In the genomic region with DNA sequence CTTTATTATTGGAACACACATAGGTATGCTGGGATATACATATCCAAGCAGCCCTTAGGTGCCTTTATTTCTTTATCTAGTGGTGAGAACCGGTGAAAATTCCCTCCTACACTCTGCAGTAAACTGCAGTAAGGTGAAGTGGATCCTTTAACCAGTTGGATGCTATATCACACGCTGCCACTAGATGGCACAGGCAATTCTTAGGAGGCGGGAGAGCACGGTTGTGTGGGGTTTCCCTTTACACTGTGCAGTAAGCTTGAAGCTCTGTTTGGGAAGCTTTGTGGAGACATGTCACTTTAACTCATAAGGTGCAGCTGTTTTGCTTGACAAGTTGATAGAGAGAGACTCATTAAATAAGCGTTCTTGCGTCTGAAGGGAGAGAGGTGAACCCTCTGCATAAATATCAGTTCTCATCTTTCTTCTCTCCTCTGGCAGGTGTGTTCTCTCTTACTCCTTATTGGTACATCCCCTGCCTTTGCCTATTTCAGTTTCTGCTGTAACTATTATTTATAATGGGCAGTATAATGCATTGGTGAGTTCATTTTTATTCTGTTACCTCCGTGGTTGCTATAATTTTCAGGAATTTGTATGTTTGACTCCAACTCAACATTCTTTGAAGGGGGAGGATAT, we compare ENCODE assay signal across 9 mouse cellular contexts. TPM values are rescaled to one million over a fixed set of nuclear protein-coding genes. Genes with fewer than 3 reads are reported as not detected.
DNase-seq lines count a peak whose midpoint lies in the region; ATAC-seq lines count a peak whose summit lies in the region.
"Had no signal": no experiment of that assay in that cellular context is flagged by ENCODE, and none has a peak within 500 bp of the region (broad histone marks: within the 10 kb centered on the region; RNA-seq: fewer than 3 reads in every experiment).

No protein-coding gene starts in this region.

- H3K27me3 ChIP-seq in limb, embryonic 12.5 days, result no peaks in the 10 kb centered on the region
- H3K27me3 ChIP-seq in midbrain, embryonic 16.5 days (ENCODE audit: control insufficient read depth, insufficient read depth, low read depth, low read length), result no peaks in the 10 kb centered on the region
- no peaks in the 10 kb centered on the region for H3K27me3 ChIP-seq in stomach, embryonic 16.5 days (ENCODE audit: control insufficient read depth, insufficient read depth, low read length)

- H3K36me3 ChIP-seq in limb, embryonic 12.5 days, result no peaks in the 10 kb centered on the region
- H3K36me3 ChIP-seq in midbrain, embryonic 16.5 days (ENCODE audit: control insufficient read depth, insufficient read depth, low read length), result no peaks in the 10 kb centered on the region
- H3K36me3 ChIP-seq in stomach, embryonic 16.5 days (ENCODE audit: control insufficient read depth, insufficient read depth, low read length), result no peaks in the 10 kb centered on the region

- H3K4me3 ChIP-seq in limb, embryonic 12.5 days (replicated peaks), result no peak overlapping the region
- no peak overlapping the region for H3K4me3 ChIP-seq in midbrain, embryonic 16.5 days (ENCODE audit: low read depth, low read length)
- no peak overlapping the region for H3K4me3 ChIP-seq in stomach, embryonic 16.5 days (replicated peaks; ENCODE audit: low read length)
- H3K4me3 ChIP-seq: erythroblast, embryonic 14.5 days had no signal

- H3K9me3 ChIP-seq in limb, embryonic 12.5 days, result no peaks in the 10 kb centered on the region
- H3K9me3 ChIP-seq in midbrain, embryonic 16.5 days (replicated peaks; ENCODE audit: control insufficient read depth, low read length, poor library complexity, severe bottlenecking), result no peaks in the 10 kb centered on the region
- H3K9me3 ChIP-seq in stomach, embryonic 16.5 days (replicated peaks; ENCODE audit: control insufficient read depth, low read length), result no peaks in the 10 kb centered on the region

- ATAC-seq in limb, embryonic 12.5 days (ENCODE audit: insufficient number of reproducible peaks, insufficient read depth, low FRiP score, low TSS enrichment, low read depth), result peak; percentile 80; the same call in 1 of the 2 replicates
- ATAC-seq in midbrain, embryonic 16.5 days, result peak; percentile 96
- peak; percentile 79; the same call in 1 of the 2 replicates for ATAC-seq in stomach, embryonic 16.5 days (ENCODE audit: insufficient read depth, low FRiP score)

- no peak overlapping the region for H3K4me2 ChIP-seq in limb, embryonic 12.5 days
- 0 out of 2 replicates have a peak overlapping the region, but pooled peaks have one; percentile 6 for H3K4me2 ChIP-seq in midbrain, embryonic 16.5 days (ENCODE audit: low read length)
- H3K4me2 ChIP-seq in stomach, embryonic 16.5 days (ENCODE audit: low read depth, low read length), result no peak overlapping the region

- DNase-seq in urinary bladder, postnatal 25 days (ENCODE audit: low spot score), result peak; percentile 56
- DNase-seq in urinary bladder, adult 2 months (ENCODE audit: low spot score), result no peak
- peak; percentile 78 to 81 for DNase-seq in cerebellum, postnatal 14 days
- DNase-seq in frontal cortex, postnatal 25 days (ENCODE audit: low spot score in 2 of 2), result peak; percentile 30 to 68
- DNase-seq in kidney, adult 8-10 months, result peak; percentile 22 to 52

- H3K9ac ChIP-seq in limb, embryonic 12.5 days (replicated peaks), result no peak overlapping the region
- no peak overlapping the region for H3K9ac ChIP-seq in midbrain, embryonic 16.5 days (ENCODE audit: low read depth, low read length)
- H3K9ac ChIP-seq in stomach, embryonic 16.5 days (ENCODE audit: low read length), result no peak overlapping the region

- WGBS in limb, embryonic 12.5 days, result 12% methylated on average over 7 of the region's 7 CpGs
- WGBS in midbrain, embryonic 16.5 days, result 8% methylated on average over 7 of the region's 7 CpGs
- 4% methylated on average over 7 of the region's 7 CpGs for WGBS in stomach, embryonic 16.5 days

- H3K4me1 ChIP-seq in limb, embryonic 12.5 days (replicated peaks), result no peaks in the 10 kb centered on the region
- 0 out of 2 replicates have a peak, but pooled peaks cover 2% of the 10 kb centered on the region for H3K4me1 ChIP-seq in midbrain, embryonic 16.5 days (ENCODE audit: control insufficient read depth, insufficient read depth, low read length)
- H3K4me1 ChIP-seq in stomach, embryonic 16.5 days (ENCODE audit: control insufficient read depth, insufficient read depth, low read length), result no peaks in the 10 kb centered on the region

- H3K27ac ChIP-seq in limb, embryonic 12.5 days, result no peak overlapping the region
- H3K27ac ChIP-seq in midbrain, embryonic 16.5 days (ENCODE audit: low read length), result 0 out of 2 replicates have a peak overlapping the region, but pooled peaks have one; percentile 46
- H3K27ac ChIP-seq in stomach, embryonic 16.5 days (ENCODE audit: low read length), result no peak overlapping the region

RNA-seq across cellular contexts. Expression of gene Lancl1, which starts 22.9 kb away (rescaled TPM):
- 95.6 and 133 TPM in 2 replicates for polyA plus RNA-seq in urinary bladder, adult 2 months (2012; rRNA removed)
- 104 and 117 TPM in 2 replicates for polyA plus RNA-seq in limb, embryonic 12.5 days (2016; fragmentation: Nextera tagmentation; extraction: Ambion mirVana)
- 164 and 172 TPM in 2 replicates for polyA plus RNA-seq in midbrain, embryonic 16.5 days (2015; fragmentation: Nextera tagmentation; extraction: Ambion mirVana)
- polyA plus RNA-seq in stomach, embryonic 16.5 days (2015; fragmentation: Nextera tagmentation; extraction: Ambion mirVana), result 77.7 and 85.9 TPM in 2 replicates
